Mouse (Mus musculus) heart, adult 2 months (tissue): ENCODE measurements around the gene Igsf21.

ENCODE experiments used
- CTCF ChIP-seq: fragments of 200-600 bp; IDR thresholded peaks from 2 replicates; pipeline ENCODE4 v1.8.1; 2022; ENCODE audit warnings: antibody characterized with exemption, mild to moderate bottlenecking, moderate library complexity
- POLR2A ChIP-seq: fragments of 200-500 bp; IDR thresholded peaks from 2 replicates; pipeline ENCODE4 v1.6.1; 2011; ENCODE audit warnings: mild to moderate bottlenecking, low read depth, low read length, control low read depth; ENCODE audit not compliant: insufficient read depth

DNA sequence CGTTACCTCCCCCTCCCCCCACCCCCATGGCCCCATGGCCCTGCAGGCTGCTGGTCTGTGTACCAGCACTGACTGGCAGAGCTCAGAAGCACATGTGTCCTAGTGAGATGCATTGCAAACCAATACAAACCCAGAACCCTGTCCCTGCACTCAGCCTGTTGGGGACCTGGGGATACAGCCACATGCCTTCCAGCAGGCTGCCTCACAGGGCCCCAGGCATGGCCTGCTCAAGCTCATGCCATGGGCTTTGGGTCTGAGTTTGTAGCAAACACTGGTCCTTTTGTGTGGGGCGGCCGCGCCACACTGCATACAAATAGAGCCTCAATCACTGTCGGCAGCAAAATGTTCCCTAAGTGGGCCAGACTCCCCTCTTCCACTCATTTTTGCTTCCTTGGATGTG, 28.2 kb downstream of the Igsf21 start:
- TF ChIP-seq CTCF (no peak), POLR2A (no peak)
